Mouse (Mus musculus) kidney, postnatal 0 days (tissue): ENCODE data around the gene Cradd. TPM values are rescaled to one million over a fixed set of nuclear protein-coding genes. Genes with fewer than 3 reads are reported as not detected.

Experiments
- ATAC-seq: fragments of 200-750 bp; cut with Nextera tagmentation; replicated peaks from 2 replicates; pipeline ENCODE4 v1.8.0; 2017; ENCODE audit warnings: low read depth, moderate number of reproducible peaks, moderate TSS enrichment, moderate library complexity; ENCODE audit not compliant: low FRiP score
- DNase-seq: peaks from one replicate; pipeline ENCODE4 v3.0.0-alpha.2; 2016; ENCODE audit warnings: low spot score
- H3K27ac ChIP-seq: fragments of 300-500 bp; sonication (generic); 2 replicates; pipeline ENCODE4 v1.5.1; 2014; ENCODE audit warnings: mild to moderate bottlenecking
- H3K27me3 ChIP-seq: fragments of 300-500 bp; sonication (generic); 2 replicates; pipeline ENCODE4 v1.6.1; 2014; ENCODE audit warnings: low read length, mixed read lengths; ENCODE audit not compliant: insufficient read depth
- H3K36me3 ChIP-seq: fragments of 300-500 bp; sonication (generic); 2 replicates; pipeline ENCODE4 v1.6.1; 2014; ENCODE audit warnings: low read length, mixed read lengths; ENCODE audit not compliant: insufficient read depth
- H3K4me1 ChIP-seq: fragments of 300-500 bp; sonication (generic); replicated peaks from 2 replicates; pipeline ENCODE4 v1.6.1; 2014; ENCODE audit warnings: antibody characterized with exemption, low read length, mixed read lengths; ENCODE audit not compliant: insufficient read depth
- H3K4me2 ChIP-seq: fragments of 300-500 bp; sonication (generic); 2 replicates; pipeline ENCODE4 v1.6.1; 2014; ENCODE audit warnings: mild to moderate bottlenecking, low read length, moderate library complexity, mixed read lengths
- H3K4me3 ChIP-seq: fragments of 300-500 bp; sonication (generic); replicated peaks from 2 replicates; pipeline ENCODE4 v1.5.1; 2014; ENCODE audit warnings: low read depth, low read length
- H3K9ac ChIP-seq: fragments of 300-500 bp; sonication (generic); 2 replicates; pipeline ENCODE4 v1.6.1; 2014; ENCODE audit warnings: low read depth, low read length
- H3K9me3 ChIP-seq: fragments of 300-500 bp; sonication (generic); replicated peaks from 2 replicates; pipeline ENCODE4 v1.6.1; 2016; ENCODE audit warnings: low read length, inconsistent platforms, mixed read lengths
- CTCF ChIP-seq: IDR thresholded peaks from 2 replicates; pipeline ENCODE4 v1.5.1; 2016; ENCODE audit warnings: antibody characterized with exemption, low read depth, mild to moderate bottlenecking, moderate library complexity
- WGBS: fragments of 180-500 bp; shearing (Covaris S2); extraction: QIAGEN DNeasy Blood & Tissue Kit; methylation state at CpG from one replicate; pipeline ENCODE4 v1.1.7; 2014; 5-methylcytosine and 5-hydroxymethylcytosine counted together
- polyA plus RNA-seq: library from polyadenylated mRNA; unstranded; fragments of >200 nt; fragmentation: Nextera tagmentation; extraction: Ambion mirVana; gene quantifications from 2 replicates; pipeline ENCODE4 v1.2.1, GENCODE M21; 2015

Gene Cradd
- polyA plus RNA-seq, 1 experiment from 2014 or later, result 10.5 TPM

GRCm38 (mm10) chr10:95261279-95261678 lies 62.7 kb downstream of the Cradd start:
- TF ChIP-seq CTCF, result no peak
- Histone ChIP-seq H3K4me2 (no peak overlapping the region), H3K4me1 (peaks cover 5% of the 10 kb centered on the region; the same call in 1 of the 2 replicates), H3K36me3 (no peaks in the 10 kb centered on the region), H3K4me3 (no peak overlapping the region), H3K27ac (no peak overlapping the region), H3K9ac (no peak overlapping the region), H3K27me3 (no peaks in the 10 kb centered on the region), H3K9me3 (no peaks in the 10 kb centered on the region)
- no peak for DNase-seq
- ATAC-seq, result no peak
- 49% methylated on average over 2 of the region's 2 CpGs for whole genome bisulfite sequencing

GRCm38 (mm10) chr10:95260420-95260819 lies 63.5 kb downstream of the Cradd start:
- DNase-seq (no peak), ATAC-seq (no peak)

GRCm38 (mm10) chr10:95258471-95259155 lies 65.3 kb downstream of the Cradd start:
- 77% methylated on average over 10 of the region's 10 CpGs for WGBS
- H3K27me3 ChIP-seq, result no peaks in the 10 kb centered on the region
- H3K9ac ChIP-seq, result no peak overlapping the region
- H3K4me2 ChIP-seq, result no peak overlapping the region
- H3K9me3 ChIP-seq, result no peaks in the 10 kb centered on the region
- H3K4me3 ChIP-seq, result no peak overlapping the region
- ATAC-seq (no peak), DNase-seq (no peak)
- no peak for TF ChIP-seq CTCF
- peaks cover 14% of the 10 kb centered on the region for H3K4me1 ChIP-seq
- H3K27ac ChIP-seq, result no peak overlapping the region
- no peaks in the 10 kb centered on the region for H3K36me3 ChIP-seq

More at GRCm38 (mm10) chr10:95260420-95260819, 63.5 kb downstream of the Cradd start:
- H3K9me3 ChIP-seq, result no peaks in the 10 kb centered on the region
- peaks cover 5% of the 10 kb centered on the region; the same call in 1 of the 2 replicates for H3K4me1 ChIP-seq
- H3K9ac ChIP-seq, result no peak overlapping the region
- H3K4me3 ChIP-seq, result no peak overlapping the region
- H3K36me3 ChIP-seq, result no peaks in the 10 kb centered on the region
- H3K4me2 ChIP-seq, result no peak overlapping the region
- H3K27ac ChIP-seq, result no peak overlapping the region
- TF ChIP-seq CTCF, result no peak
- H3K27me3 ChIP-seq, result no peaks in the 10 kb centered on the region
- 68% methylated on average over 3 of the region's 3 CpGs for WGBS

GRCm38 (mm10) chr10:95257979-95258378 lies 66.0 kb downstream of the Cradd start:
- no peak overlapping the region for H3K9ac ChIP-seq
- TF ChIP-seq CTCF, result peak; percentile 27; the same call in 1 of the 2 replicates
- H3K4me3 ChIP-seq, result no peak overlapping the region
- no peak overlapping the region for H3K4me2 ChIP-seq
- H3K27me3 ChIP-seq, result no peaks in the 10 kb centered on the region
- DNase-seq (no peak), ATAC-seq (no peak)
- H3K9me3 ChIP-seq, result no peaks in the 10 kb centered on the region
- H3K4me1 ChIP-seq, result peaks cover 14% of the 10 kb centered on the region
- H3K36me3 ChIP-seq, result no peaks in the 10 kb centered on the region
- H3K27ac ChIP-seq, result no peak overlapping the region
- WGBS, result 57% methylated on average over 8 of the region's 8 CpGs

GRCm38 (mm10) chr10:95256095-95256494 lies 67.8 kb downstream of the Cradd start:
- Histone ChIP-seq H3K27ac (no peak overlapping the region), H3K9ac (no peak overlapping the region), H3K4me1 (peaks cover 14% of the 10 kb centered on the region), H3K36me3 (no peaks in the 10 kb centered on the region), H3K27me3 (no peaks in the 10 kb centered on the region), H3K4me2 (no peak overlapping the region), H3K4me3 (no peak overlapping the region), H3K9me3 (no peaks in the 10 kb centered on the region)
- DNase-seq (no peak), ATAC-seq (no peak)
- TF ChIP-seq CTCF, result no peak
- 24% methylated on average over 7 of the region's 7 CpGs for WGBS

- Histone ChIP-seq H3K4me3 (no peak overlapping the region), H3K4me2 (no peak overlapping the region), H3K9me3 (no peaks in the 10 kb centered on the region), H3K9ac (no peak overlapping the region), H3K36me3 (no peaks in the 10 kb centered on the region), H3K27me3 (no peaks in the 10 kb centered on the region), H3K4me1 (peaks cover 14% of the 10 kb centered on the region), H3K27ac (no peak overlapping the region)
- TF ChIP-seq CTCF, result no peak
- 52% methylated on average over 8 of the region's 8 CpGs for WGBS
- no peak for DNase-seq
- ATAC-seq, result no peak
Observed at GRCm38 (mm10) chr10:95255018-95255680, 68.8 kb downstream of the Cradd start.
